Mouse (Mus musculus) CH12.LX (cell line): ENCODE data around the gene Asic2.

Source experiments
- BHLHE40 ChIP-seq: IDR thresholded peaks from 2 replicates; pipeline ENCODE4 v1.6.1; 2011; ENCODE audit warnings: mild to moderate bottlenecking, low read depth, low read length, improper control_type of control experiment
- EP300 ChIP-seq: IDR thresholded peaks from 2 replicates; pipeline ENCODE4 v1.6.1; 2011; ENCODE audit warnings: low read length, improper control_type of control experiment
- KAT2A ChIP-seq: IDR thresholded peaks from 2 replicates; pipeline ENCODE4 v1.6.1; 2012; ENCODE audit warnings: low read length, improper control_type of control experiment, inconsistent platforms; ENCODE audit not compliant: insufficient replicate concordance
- MAX ChIP-seq: IDR thresholded peaks from 2 replicates; pipeline ENCODE4 v1.6.1; 2011; ENCODE audit warnings: low read length, improper control_type of control experiment
- POLR2AphosphoS2 ChIP-seq: IDR thresholded peaks from 2 replicates; pipeline ENCODE4 v1.6.1; 2011; ENCODE audit warnings: low read depth, low read length, improper control_type of control experiment

DNA sequence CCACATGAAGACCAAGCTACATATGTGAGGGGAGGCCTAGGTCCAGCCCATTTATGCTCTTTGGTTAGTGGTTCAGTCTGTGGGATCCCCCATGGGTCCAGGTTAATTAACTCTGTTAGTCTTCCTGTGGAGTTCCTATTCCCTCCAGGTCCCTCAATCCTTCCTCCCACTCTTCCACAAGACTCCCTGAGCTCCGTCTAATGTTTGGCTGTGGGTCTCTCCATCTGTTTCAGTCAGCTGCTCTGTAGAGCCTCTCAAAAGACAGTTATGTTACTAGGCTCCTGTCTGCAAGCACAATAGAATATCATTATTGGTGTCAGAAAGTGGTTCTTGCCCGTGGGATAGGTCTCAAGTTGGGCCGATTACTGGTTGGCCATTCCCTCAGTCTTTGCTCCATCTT, 1072.4 kb downstream of the Asic2 start:
- no peak for TF ChIP-seq KAT2A
- no peak for TF ChIP-seq POLR2AphosphoS2
- no peak for TF ChIP-seq MAX
- no peak for TF ChIP-seq EP300
- no peak for TF ChIP-seq BHLHE40
